Mouse (Mus musculus) thymus, adult 2 months (tissue): ENCODE data around the gene Pcdh17. TPM values are rescaled to one million over a fixed set of nuclear protein-coding genes. Genes with fewer than 3 reads are reported as not detected.

Experiments used
- DNase-seq: peaks from one replicate; pipeline ENCODE4 v3.0.0; 2021
- H3K27ac ChIP-seq: fragments of 200-500 bp; 2 replicates; pipeline ENCODE4 v1.5.1; 2012; ENCODE audit warnings: low read length, control low read depth; ENCODE audit not compliant: control insufficient read depth, insufficient read depth
- H3K27me3 ChIP-seq: fragments of 200-500 bp; 2 replicates; pipeline ENCODE4 v1.6.1; 2012; ENCODE audit warnings: mild to moderate bottlenecking, low read length, moderate library complexity, mixed read lengths; ENCODE audit not compliant: control insufficient read depth, insufficient read depth
- H3K36me3 ChIP-seq: fragments of 200-500 bp; 2 replicates; pipeline ENCODE4 v1.6.1; 2012; ENCODE audit warnings: mild to moderate bottlenecking, low read length, moderate library complexity; ENCODE audit not compliant: control insufficient read depth, insufficient read depth
- H3K4me1 ChIP-seq: fragments of 200-500 bp; replicated peaks from 2 replicates; pipeline ENCODE4 v1.6.1; 2012; ENCODE audit warnings: low read length; ENCODE audit not compliant: control insufficient read depth, insufficient read depth
- H3K4me3 ChIP-seq: fragments of 200-500 bp; 2 replicates; pipeline ENCODE4 v1.5.1; 2012; ENCODE audit warnings: mild to moderate bottlenecking, low read length, control low read depth, moderate library complexity; ENCODE audit not compliant: control insufficient read depth, insufficient read depth
- CTCF ChIP-seq: fragments of 200-500 bp; IDR thresholded peaks from 2 replicates; pipeline ENCODE4 v1.5.1; 2012; ENCODE audit warnings: mild to moderate bottlenecking, control low read depth, low read length, moderate library complexity, borderline replicate concordance; ENCODE audit not compliant: control insufficient read depth, poor library complexity, insufficient read depth; ENCODE audit errors: extremely low read depth
- POLR2A ChIP-seq: fragments of 200-500 bp; IDR thresholded peaks from 2 replicates; pipeline ENCODE4 v1.6.1; 2012; ENCODE audit warnings: mild to moderate bottlenecking, low read length, control low read depth, moderate library complexity; ENCODE audit not compliant: control insufficient read depth, poor library complexity, insufficient read depth; ENCODE audit errors: extremely low read depth
- WGBS: fragments of 180-500 bp; shearing (Covaris S2); methylation state at CpG from one replicate; pipeline ENCODE4 v1.1.7; 2018; 5-methylcytosine and 5-hydroxymethylcytosine counted together
- polyA plus RNA-seq: library from polyadenylated mRNA; depleted of rRNA; stranded (reverse); fragments of >200 nt; gene quantifications from 2 replicates; pipeline ENCODE4 v1.2.3, GENCODE M21; 2012; rRNA removed

The Pcdh17 gene
- polyA plus RNA-seq = 0.63 and 0.70 TPM in 2 replicates

DNA sequence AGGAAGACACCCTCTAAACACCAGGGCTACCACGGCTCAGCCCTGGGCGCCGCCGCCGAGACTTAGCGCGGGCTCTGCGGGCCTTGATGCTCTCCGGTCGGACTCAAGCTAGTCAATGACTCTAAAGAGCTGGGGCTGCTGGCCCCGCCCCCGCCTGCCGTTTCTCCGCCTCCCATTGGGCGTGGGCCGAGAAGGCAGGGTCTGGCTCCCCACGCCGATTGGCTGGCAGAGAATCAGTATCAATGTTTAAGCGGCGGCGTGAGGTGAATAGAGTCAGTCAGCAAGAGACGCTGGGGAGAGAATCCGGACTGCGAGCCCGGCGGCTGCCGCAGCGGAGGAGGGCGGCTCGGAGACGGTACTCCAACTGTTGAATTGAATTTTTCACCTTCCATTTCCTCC lies at the start of gene Pcdh17:
Gene Pcdh17 (plus strand): TSS at position 276 of the 399 bp plus-strand sequence.
- no peak within 1 kb of the TSS for H3K27ac ChIP-seq

DNA sequence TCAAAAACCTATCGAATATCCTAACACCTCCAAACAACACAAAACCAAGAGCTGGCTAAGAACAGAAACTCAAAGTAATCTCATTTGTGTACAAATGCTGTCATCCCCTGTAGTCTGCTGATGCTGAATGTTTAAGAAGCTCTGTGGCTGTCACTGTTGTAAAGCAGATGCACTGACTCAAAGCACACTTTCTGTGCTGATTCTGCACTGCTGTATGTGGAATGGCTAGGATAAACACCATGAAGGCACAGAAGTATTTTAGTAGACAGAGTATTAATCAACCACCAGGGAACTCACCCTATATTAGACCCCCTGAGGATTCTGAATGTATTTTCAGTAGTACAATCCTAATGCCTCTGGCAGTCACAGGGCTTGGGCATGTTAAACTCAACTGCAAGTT lies 46.2 kb upstream of the Pcdh17 start:
- Histone ChIP-seq H3K4me1 (no peaks in the 10 kb centered on the region), H3K36me3 (no peaks in the 10 kb centered on the region), H3K27me3 (no peaks in the 10 kb centered on the region), H3K27ac (no peak overlapping the region), H3K4me3 (no peak overlapping the region)
- WGBS = 79% methylated on average over 1 of the region's 1 CpGs
- DNase-seq = no peak
- TF ChIP-seq POLR2A (no peak), CTCF (no peak)

More for the DNA sequence above, at the start of gene Pcdh17:
- DNase-seq = peak; percentile 30
- peaks cover 13% of the 10 kb centered on the region; the same call in 1 of the 2 replicates for H3K27me3 ChIP-seq
- H3K4me1 ChIP-seq = peaks cover 9% of the 10 kb centered on the region
- no peak for TF ChIP-seq CTCF
- no peak for TF ChIP-seq POLR2A
- H3K36me3 ChIP-seq = no peaks in the 10 kb centered on the region
- peak within 1 kb of the TSS; percentile 35 for H3K4me3 ChIP-seq
- WGBS = 3% methylated on average over 31 of the region's 31 CpGs

DNA sequence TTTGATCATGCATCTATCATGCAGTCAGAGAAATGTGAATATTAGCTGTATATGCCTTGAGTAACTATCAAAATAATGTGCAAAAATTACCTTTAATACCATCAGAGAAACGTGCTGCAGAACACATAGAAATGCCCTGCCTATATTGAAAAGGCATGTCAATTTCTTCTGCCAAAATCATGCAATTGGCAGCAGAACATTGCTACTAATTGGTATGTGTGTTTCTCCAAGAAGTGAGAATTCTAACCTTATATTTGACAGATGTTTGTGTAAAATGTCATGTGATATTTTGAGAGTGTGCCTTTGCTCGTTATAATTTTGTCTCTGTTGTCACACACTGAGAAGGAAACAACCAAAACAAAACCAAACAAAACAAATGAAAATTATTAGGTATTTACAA lies 18.6 kb upstream of the Pcdh17 start:
- WGBS = 82% methylated on average over 2 of the region's 2 CpGs
- H3K27me3 ChIP-seq = no peaks in the 10 kb centered on the region
- H3K36me3 ChIP-seq = no peaks in the 10 kb centered on the region
- no peak overlapping the region for H3K4me3 ChIP-seq
- no peak for DNase-seq
- TF ChIP-seq POLR2A = no peak
- no peak for TF ChIP-seq CTCF
- no peak overlapping the region for H3K27ac ChIP-seq
- H3K4me1 ChIP-seq = no peaks in the 10 kb centered on the region

DNA sequence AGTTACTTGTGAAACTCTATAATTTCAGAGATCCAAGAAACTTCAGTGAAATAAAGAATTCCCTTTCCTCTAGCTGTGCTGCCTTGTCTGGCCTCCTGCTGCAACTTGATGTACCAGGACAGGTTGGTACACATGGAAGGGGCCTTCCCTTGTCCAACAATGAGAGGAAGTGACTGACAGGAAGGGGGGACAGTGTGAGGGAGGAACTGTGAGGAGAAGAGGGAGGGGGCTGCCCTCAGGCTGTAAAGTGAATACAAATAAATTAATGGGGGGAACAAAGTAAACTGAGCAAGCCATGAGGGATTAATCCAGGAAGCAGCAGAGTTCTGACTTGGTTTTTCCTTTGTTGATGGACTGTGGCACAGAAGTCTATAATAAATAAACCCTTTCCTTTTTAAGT lies 16.7 kb upstream of the Pcdh17 start:
- Histone ChIP-seq H3K36me3 (no peaks in the 10 kb centered on the region), H3K27ac (no peak overlapping the region), H3K27me3 (no peaks in the 10 kb centered on the region), H3K4me3 (no peak overlapping the region), H3K4me1 (no peaks in the 10 kb centered on the region)
- no peak for DNase-seq
- TF ChIP-seq POLR2A = no peak
- no peak for TF ChIP-seq CTCF

DNA sequence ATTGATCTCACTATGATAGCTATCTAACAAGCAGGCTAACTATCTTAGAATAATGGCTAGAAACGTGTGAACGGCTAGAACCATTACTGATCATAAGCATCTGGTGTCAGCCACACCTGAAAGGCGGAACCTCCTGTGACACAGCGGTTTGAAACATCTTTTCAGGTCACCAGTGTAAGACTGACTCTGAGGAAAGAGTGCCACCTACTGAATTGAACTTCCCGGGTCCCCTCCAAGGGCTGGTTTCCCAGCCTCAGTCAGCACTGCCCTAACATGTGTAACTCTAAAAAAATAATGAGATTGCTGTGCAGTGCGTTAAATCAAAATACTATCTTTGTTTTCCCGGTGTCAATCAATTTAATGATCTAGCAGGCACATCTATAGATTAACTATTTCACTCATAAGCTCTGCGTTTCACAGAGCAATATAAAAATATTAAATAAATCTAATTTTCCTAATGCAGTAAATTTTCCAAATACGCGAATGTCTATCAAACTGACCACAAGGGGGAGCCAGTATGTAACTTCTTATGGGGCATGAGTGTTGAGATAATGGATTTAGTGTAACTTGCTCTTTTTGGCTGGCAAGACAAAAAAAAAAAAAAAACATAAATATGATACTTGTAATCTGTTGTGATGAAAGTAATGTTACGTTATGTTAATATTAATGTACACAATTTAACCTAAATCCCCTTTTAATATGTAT lies 5.1 kb upstream of the Pcdh17 start:
- H3K27ac ChIP-seq = no peak overlapping the region
- H3K27me3 ChIP-seq = peaks cover 3% of the 10 kb centered on the region; the same call in 1 of the 2 replicates
- TF ChIP-seq CTCF = no peak
- TF ChIP-seq POLR2A = no peak
- H3K36me3 ChIP-seq = no peaks in the 10 kb centered on the region
- no peak overlapping the region for H3K4me3 ChIP-seq
- peaks cover 5% of the 10 kb centered on the region for H3K4me1 ChIP-seq
- no peak for DNase-seq
- WGBS = 34% methylated on average over 11 of the region's 11 CpGs

DNA sequence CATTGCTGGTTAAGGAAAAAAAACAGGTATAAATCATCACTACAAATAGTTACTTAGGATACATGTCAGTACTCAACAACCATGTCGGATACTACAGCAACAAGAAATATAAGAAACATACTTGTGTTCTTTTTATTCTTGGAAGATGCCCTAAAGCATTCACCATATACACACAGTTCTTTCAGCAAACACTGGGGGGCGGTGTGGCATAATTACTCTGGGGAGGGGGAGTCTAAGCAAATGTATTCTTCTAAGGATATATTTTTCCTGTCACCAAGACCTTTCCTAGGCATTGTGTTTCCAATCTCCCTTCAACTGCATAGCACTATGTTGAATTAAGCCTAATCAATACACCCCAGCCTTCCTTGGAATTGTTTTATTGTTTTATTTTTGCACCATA lies 2.5 kb upstream of the Pcdh17 start:
- TF ChIP-seq POLR2A (no peak), CTCF (no peak)
- H3K36me3 ChIP-seq = no peaks in the 10 kb centered on the region
- peaks cover 13% of the 10 kb centered on the region; the same call in 1 of the 2 replicates for H3K27me3 ChIP-seq
- peaks cover 9% of the 10 kb centered on the region for H3K4me1 ChIP-seq
- no peak overlapping the region for H3K27ac ChIP-seq
- H3K4me3 ChIP-seq = no peak overlapping the region
- 20% methylated on average over 2 of the region's 2 CpGs for WGBS
- no peak for DNase-seq
